Mouse (Mus musculus): Measurements from ENCODE around the gene Zfp185. TPM values are rescaled to one million over a fixed set of nuclear protein-coding genes. Genes with fewer than 3 reads are reported as not detected.

Zfp185 gene
- 7.9 and 9.4 TPM in 2 replicates for polyA plus RNA-seq (2016; fragmentation: Nextera tagmentation; extraction: Ambion mirVana)

- WGBS: 18% methylated on average over 35 of the region's 45 CpGs
- no peak within 1 kb of the TSS for H3K27ac ChIP-seq
These were observed at the start of gene Zfp185 for GRCm38 (mm10) chrX:72986841-72987519. Gene Zfp185, plus strand, starts transcription at chrX:72987339.

GRCm38 (mm10) chrX:72953464-72953863 is 33.7 kb upstream of the Zfp185 start:
- Histone ChIP-seq H3K9ac (replicated peaks) (no peak overlapping the region), H3K4me3 (replicated peaks) (no peak overlapping the region), H3K27ac (no peak overlapping the region), H3K27me3 (no peaks in the 10 kb centered on the region), H3K9me3 (no peaks in the 10 kb centered on the region), H3K4me1 (replicated peaks) (no peaks in the 10 kb centered on the region), H3K4me2 (no peak overlapping the region), H3K36me3 (peaks cover 8% of the 10 kb centered on the region)
- no peak for ATAC-seq (ENCODE audit: insufficient number of reproducible peaks, insufficient read depth, low FRiP score, low TSS enrichment, low read depth)
- 83% methylated on average over 4 of the region's 4 CpGs for WGBS

More at GRCm38 (mm10) chrX:72986841-72987519, at the start of gene Zfp185:
- peak; percentile 80 for ATAC-seq (ENCODE audit: insufficient number of reproducible peaks, insufficient read depth, low FRiP score, low TSS enrichment, low read depth)
- Histone ChIP-seq H3K4me1 (replicated peaks) (no peaks in the 10 kb centered on the region), H3K9ac (replicated peaks) (peak within 1 kb of the TSS; percentile 51), H3K4me2 (peak within 1 kb of the TSS; percentile 65), H3K4me3 (replicated peaks) (peak within 1 kb of the TSS; percentile 44), H3K36me3 (no peaks in the 10 kb centered on the region), H3K27me3 (peaks cover 57% of the 10 kb centered on the region), H3K9me3 (no peaks in the 10 kb centered on the region)

- peaks cover 8% of the 10 kb centered on the region for H3K36me3 ChIP-seq
- no peak overlapping the region for H3K4me2 ChIP-seq
- H3K4me1 ChIP-seq (replicated peaks): no peaks in the 10 kb centered on the region
- H3K4me3 ChIP-seq (replicated peaks): no peak overlapping the region
- WGBS: 85% methylated on average over 4 of the region's 4 CpGs
- no peaks in the 10 kb centered on the region for H3K27me3 ChIP-seq
- ATAC-seq (ENCODE audit: insufficient number of reproducible peaks, insufficient read depth, low FRiP score, low TSS enrichment, low read depth): no peak
- H3K9me3 ChIP-seq: no peaks in the 10 kb centered on the region
- no peak overlapping the region for H3K27ac ChIP-seq
- H3K9ac ChIP-seq (replicated peaks): no peak overlapping the region
These were observed 30.7 kb upstream of the Zfp185 start for GRCm38 (mm10) chrX:72956486-72956885.

GRCm38 (mm10) chrX:72960431-72960830 is 26.7 kb upstream of the Zfp185 start:
- H3K4me2 ChIP-seq: no peak overlapping the region
- no peak overlapping the region for H3K9ac ChIP-seq (replicated peaks)
- H3K4me3 ChIP-seq (replicated peaks): no peak overlapping the region
- H3K27ac ChIP-seq: no peak overlapping the region
- H3K4me1 ChIP-seq (replicated peaks): no peaks in the 10 kb centered on the region
- ATAC-seq (ENCODE audit: insufficient number of reproducible peaks, insufficient read depth, low FRiP score, low TSS enrichment, low read depth): no peak
- H3K27me3 ChIP-seq: no peaks in the 10 kb centered on the region; the same call in 1 of the 2 replicates
- no peaks in the 10 kb centered on the region for H3K9me3 ChIP-seq
- H3K36me3 ChIP-seq: peaks cover 3% of the 10 kb centered on the region; the same call in 1 of the 2 replicates
- 87% methylated on average over 4 of the region's 4 CpGs for WGBS

- no peaks in the 10 kb centered on the region; the same call in 1 of the 2 replicates for H3K27me3 ChIP-seq
- ATAC-seq (ENCODE audit: insufficient number of reproducible peaks, insufficient read depth, low FRiP score, low TSS enrichment, low read depth): no peak
- peaks cover 3% of the 10 kb centered on the region; the same call in 1 of the 2 replicates for H3K36me3 ChIP-seq
- H3K27ac ChIP-seq: no peak overlapping the region
- no peaks in the 10 kb centered on the region for H3K4me1 ChIP-seq (replicated peaks)
- no peak overlapping the region for H3K4me2 ChIP-seq
- H3K9me3 ChIP-seq: no peaks in the 10 kb centered on the region
- no peak overlapping the region for H3K9ac ChIP-seq (replicated peaks)
- no peak overlapping the region for H3K4me3 ChIP-seq (replicated peaks)
- WGBS: 65% methylated on average over 3 of the region's 3 CpGs
These were observed 25.6 kb upstream of the Zfp185 start for GRCm38 (mm10) chrX:72961511-72961910.

- Histone ChIP-seq H3K4me1 (replicated peaks) (no peaks in the 10 kb centered on the region), H3K27me3 (no peaks in the 10 kb centered on the region; the same call in 1 of the 2 replicates), H3K36me3 (no peaks in the 10 kb centered on the region), H3K9ac (replicated peaks) (no peak overlapping the region), H3K9me3 (no peaks in the 10 kb centered on the region), H3K4me3 (replicated peaks) (no peak overlapping the region), H3K4me2 (no peak overlapping the region), H3K27ac (no peak overlapping the region)
- WGBS: 82% methylated on average over 3 of the region's 3 CpGs
- ATAC-seq (ENCODE audit: insufficient number of reproducible peaks, insufficient read depth, low FRiP score, low TSS enrichment, low read depth): no peak
These were observed 24.4 kb upstream of the Zfp185 start for GRCm38 (mm10) chrX:72962743-72963142.

GRCm38 (mm10) chrX:72982831-72983230 is 4.3 kb upstream of the Zfp185 start:
- H3K4me2 ChIP-seq: no peak overlapping the region
- H3K27me3 ChIP-seq: peaks cover 47% of the 10 kb centered on the region
- no peak for ATAC-seq (ENCODE audit: insufficient number of reproducible peaks, insufficient read depth, low FRiP score, low TSS enrichment, low read depth)
- no peak overlapping the region for H3K4me3 ChIP-seq (replicated peaks)
- H3K9me3 ChIP-seq: no peaks in the 10 kb centered on the region
- no peaks in the 10 kb centered on the region for H3K36me3 ChIP-seq
- H3K4me1 ChIP-seq (replicated peaks): no peaks in the 10 kb centered on the region
- WGBS: 70% methylated on average over 6 of the region's 6 CpGs
- no peak overlapping the region for H3K9ac ChIP-seq (replicated peaks)
- no peak overlapping the region for H3K27ac ChIP-seq

GRCm38 (mm10) chrX:72985607-72986006 is 1.5 kb upstream of the Zfp185 start:
- Histone ChIP-seq H3K9ac (replicated peaks) (no peak overlapping the region), H3K4me1 (replicated peaks) (no peaks in the 10 kb centered on the region), H3K4me3 (replicated peaks) (no peak overlapping the region), H3K9me3 (no peaks in the 10 kb centered on the region), H3K36me3 (no peaks in the 10 kb centered on the region), H3K27ac (no peak overlapping the region), H3K27me3 (peaks cover 57% of the 10 kb centered on the region), H3K4me2 (no peak overlapping the region)
- no peak for ATAC-seq (ENCODE audit: insufficient number of reproducible peaks, insufficient read depth, low FRiP score, low TSS enrichment, low read depth)
- 80% methylated on average over 2 of the region's 2 CpGs for WGBS

GRCm38 (mm10) chrX:72987520-72987905 is 374 bp downstream of the Zfp185 start:
- Histone ChIP-seq H3K4me2 (peak overlapping the region; percentile 65), H3K27me3 (peaks cover 54% of the 10 kb centered on the region), H3K36me3 (no peaks in the 10 kb centered on the region), H3K4me1 (replicated peaks) (no peaks in the 10 kb centered on the region), H3K9ac (replicated peaks) (peak overlapping the region; percentile 51), H3K4me3 (replicated peaks) (peak overlapping the region; percentile 44), H3K27ac (no peak overlapping the region), H3K9me3 (no peaks in the 10 kb centered on the region)
- ATAC-seq (ENCODE audit: insufficient number of reproducible peaks, insufficient read depth, low FRiP score, low TSS enrichment, low read depth): no peak; the same call in 1 of the 2 replicates
- WGBS: 33% methylated on average over 14 of the region's 14 CpGs

- ATAC-seq (ENCODE audit: insufficient number of reproducible peaks, insufficient read depth, low FRiP score, low TSS enrichment, low read depth): no peak
These were observed 1.3 kb downstream of the Zfp185 start for GRCm38 (mm10) chrX:72988431-72988830.

GRCm38 (mm10) chrX:72990581-72990980 is 3.4 kb downstream of the Zfp185 start:
- H3K27me3 ChIP-seq: peaks cover 34% of the 10 kb centered on the region
- no peak overlapping the region for H3K4me2 ChIP-seq
- no peak overlapping the region for H3K9ac ChIP-seq (replicated peaks)
- H3K4me1 ChIP-seq (replicated peaks): no peaks in the 10 kb centered on the region
- ATAC-seq (ENCODE audit: insufficient number of reproducible peaks, insufficient read depth, low FRiP score, low TSS enrichment, low read depth): no peak
- no peaks in the 10 kb centered on the region for H3K9me3 ChIP-seq
- H3K4me3 ChIP-seq (replicated peaks): no peak overlapping the region
- no peak overlapping the region for H3K27ac ChIP-seq
- 81% methylated on average over 3 of the region's 3 CpGs for WGBS
- H3K36me3 ChIP-seq: no peaks in the 10 kb centered on the region

More at GRCm38 (mm10) chrX:72988431-72988830, 1.3 kb downstream of the Zfp185 start:
- H3K4me2 ChIP-seq: no peak overlapping the region
- H3K27ac ChIP-seq: no peak overlapping the region
- WGBS: 94% methylated on average over 3 of the region's 3 CpGs
- no peak overlapping the region for H3K9ac ChIP-seq (replicated peaks)
- no peaks in the 10 kb centered on the region for H3K36me3 ChIP-seq
- H3K27me3 ChIP-seq: peaks cover 45% of the 10 kb centered on the region
- no peaks in the 10 kb centered on the region for H3K4me1 ChIP-seq (replicated peaks)
- no peaks in the 10 kb centered on the region for H3K9me3 ChIP-seq
- H3K4me3 ChIP-seq (replicated peaks): no peak overlapping the region

Measured in limb, embryonic 12.5 days (tissue).